Mouse (Mus musculus) thymus, adult 2 months (tissue): ENCODE measurements around the gene Ust.

Experiments used
- CTCF ChIP-seq: fragments of 200-500 bp; IDR thresholded peaks from 2 replicates; pipeline ENCODE4 v1.5.1; 2012; ENCODE audit warnings: mild to moderate bottlenecking, control low read depth, low read length, moderate library complexity, borderline replicate concordance; ENCODE audit not compliant: control insufficient read depth, poor library complexity, insufficient read depth; ENCODE audit errors: extremely low read depth
- POLR2A ChIP-seq: fragments of 200-500 bp; IDR thresholded peaks from 2 replicates; pipeline ENCODE4 v1.6.1; 2012; ENCODE audit warnings: mild to moderate bottlenecking, low read length, control low read depth, moderate library complexity; ENCODE audit not compliant: control insufficient read depth, poor library complexity, insufficient read depth; ENCODE audit errors: extremely low read depth

GRCm38 (mm10) chr10:8277094-8277493, 241.5 kb downstream of the Ust start:
- TF ChIP-seq CTCF (no peak), POLR2A (no peak)
